Mouse (Mus musculus): Measurements from ENCODE around the gene Gm35134.
"Not testable (repeated sequence)": the region's sequence is repeated elsewhere in the genome, so short reads cannot be mapped to it uniquely, and the experiment has no call there.

The Gm35134 gene

GRCm38 (mm10) chrY:19112707-19113106 lies at the start of gene Gm35134:
Gene Gm35134 (plus strand): TSS chrY:19113007.
- DNase-seq (ENCODE audit: low read depth) = not testable (repeated sequence)

Measured in fibroblast of lung, adult 2 months (primary cell).